Mouse (Mus musculus) right cerebral cortex, postnatal 14 days (tissue): ENCODE results near the gene Apbb2.

Experiments used
- DNase-seq: peaks from one replicate; pipeline ENCODE4 v3.0.0; 2022

The Apbb2 gene

GRCm38 (mm10) chr5:66371131-66371530 lies 247.5 kb downstream of the Apbb2 start:
- no peak for DNase-seq

- DNase-seq: peak; percentile 54
Measured at GRCm38 (mm10) chr5:66368966-66369365, 249.6 kb downstream of the Apbb2 start.

- no peak for DNase-seq
Measured at GRCm38 (mm10) chr5:66367641-66368040, 250.9 kb downstream of the Apbb2 start.

- no peak for DNase-seq
Measured at GRCm38 (mm10) chr5:66363274-66364261, 255.0 kb downstream of the Apbb2 start.

- DNase-seq: no peak
Measured at GRCm38 (mm10) chr5:66360739-66361138, 257.8 kb downstream of the Apbb2 start.

- DNase-seq: no peak
Measured at GRCm38 (mm10) chr5:66359742-66360423, 258.7 kb downstream of the Apbb2 start.

GRCm38 (mm10) chr5:66355147-66355546 lies 263.4 kb downstream of the Apbb2 start:
- no peak for DNase-seq

- no peak for DNase-seq
Measured at GRCm38 (mm10) chr5:66353876-66354275, 264.7 kb downstream of the Apbb2 start.

- no peak for DNase-seq
Measured at GRCm38 (mm10) chr5:66351836-66352390, 266.7 kb downstream of the Apbb2 start.

GRCm38 (mm10) chr5:66351064-66351463 lies 267.5 kb downstream of the Apbb2 start:
- DNase-seq: no peak

- no peak for DNase-seq
Measured at GRCm38 (mm10) chr5:66350611-66351010, 268.0 kb downstream of the Apbb2 start.

- DNase-seq: no peak
Measured at GRCm38 (mm10) chr5:66348421-66348820, 270.2 kb downstream of the Apbb2 start.

- DNase-seq: no peak
Measured at GRCm38 (mm10) chr5:66346756-66347155, 271.8 kb downstream of the Apbb2 start.

GRCm38 (mm10) chr5:66345140-66345539 lies 273.4 kb downstream of the Apbb2 start:
- no peak for DNase-seq

- no peak for DNase-seq
Measured at GRCm38 (mm10) chr5:66344182-66344581, 274.4 kb downstream of the Apbb2 start.

GRCm38 (mm10) chr5:66342285-66342684 lies 276.3 kb downstream of the Apbb2 start:
- no peak for DNase-seq

GRCm38 (mm10) chr5:66341848-66342247 lies 276.7 kb downstream of the Apbb2 start:
- DNase-seq: no peak

GRCm38 (mm10) chr5:66340356-66341102 lies 278.1 kb downstream of the Apbb2 start:
- no peak for DNase-seq

- peak; percentile 53 for DNase-seq
Measured at GRCm38 (mm10) chr5:66338583-66338982, 280.0 kb downstream of the Apbb2 start.

GRCm38 (mm10) chr5:66337969-66338345 lies 280.6 kb downstream of the Apbb2 start:
- DNase-seq: no peak

- DNase-seq: no peak
Measured at GRCm38 (mm10) chr5:66337025-66337968, 281.3 kb downstream of the Apbb2 start.

- no peak for DNase-seq
Measured at GRCm38 (mm10) chr5:66330806-66331205, 287.8 kb downstream of the Apbb2 start.
